Mouse (Mus musculus): ENCODE data around the gene Ccdc137. TPM values are rescaled to one million over a fixed set of nuclear protein-coding genes. Genes with fewer than 3 reads are reported as not detected.

Ccdc137 gene
- polyA plus RNA-seq, 1 experiment from 2014 or later = 25.0 TPM

- H3K4me2 ChIP-seq (replicated peaks; ENCODE audit: low read depth, low read length) = peak overlapping the region; percentile 4; the same call in 1 of the 2 replicates
- no peaks in the 10 kb centered on the region for H3K36me3 ChIP-seq (ENCODE audit: control insufficient read depth, insufficient read depth, low read length)
- 0 out of 2 replicates have a peak, but pooled peaks cover 4% of the 10 kb centered on the region for H3K4me1 ChIP-seq (replicated peaks; ENCODE audit: control insufficient read depth, insufficient read depth, low read length)
- H3K27ac ChIP-seq (ENCODE audit: low read depth, low read length) = no peak overlapping the region
- no peak overlapping the region for H3K4me3 ChIP-seq (ENCODE audit: low read depth, low read length)
- ATAC-seq (ENCODE audit: low FRiP score) (no peak), DNase-seq (ENCODE audit: low spot score) (no peak)
- H3K27me3 ChIP-seq (ENCODE audit: control insufficient read depth, insufficient read depth, low read length) = no peaks in the 10 kb centered on the region
- no peak overlapping the region for H3K9ac ChIP-seq (ENCODE audit: low read depth, low read length)
- 42% methylated on average over 4 of the region's 4 CpGs for WGBS
- no peaks in the 10 kb centered on the region for H3K9me3 ChIP-seq (ENCODE audit: control insufficient read depth, low read length)
Measured at GRCm38 (mm10) chr11:120509940-120510339, 52.0 kb downstream of the Ccdc137 start.

- Histone ChIP-seq H3K27ac (ENCODE audit: low read depth, low read length) (no peak overlapping the region), H3K36me3 (ENCODE audit: control insufficient read depth, insufficient read depth, low read length) (no peaks in the 10 kb centered on the region), H3K4me3 (ENCODE audit: low read depth, low read length) (no peak overlapping the region), H3K4me2 (replicated peaks; ENCODE audit: low read depth, low read length) (peak overlapping the region; percentile 4; the same call in 1 of the 2 replicates), H3K4me1 (replicated peaks; ENCODE audit: control insufficient read depth, insufficient read depth, low read length) (0 out of 2 replicates have a peak, but pooled peaks cover 4% of the 10 kb centered on the region), H3K27me3 (ENCODE audit: control insufficient read depth, insufficient read depth, low read length) (no peaks in the 10 kb centered on the region), H3K9me3 (ENCODE audit: control insufficient read depth, low read length) (no peaks in the 10 kb centered on the region), H3K9ac (ENCODE audit: low read depth, low read length) (peak overlapping the region; percentile 7; the same call in 1 of the 2 replicates)
- no peak for ATAC-seq (ENCODE audit: low FRiP score)
- WGBS = 6% methylated on average over 16 of the region's 16 CpGs
- DNase-seq (ENCODE audit: low spot score) = peak; percentile 20
Measured at GRCm38 (mm10) chr11:120510375-120511030, 52.6 kb downstream of the Ccdc137 start.

- no peak for ATAC-seq (ENCODE audit: low FRiP score)
- WGBS = 40% methylated on average over 6 of the region's 6 CpGs
Measured at GRCm38 (mm10) chr11:120512790-120513453, 55.0 kb downstream of the Ccdc137 start.

More at GRCm38 (mm10) chr11:120512790-120513453, 55.0 kb downstream of the Ccdc137 start:
- Histone ChIP-seq H3K27ac (ENCODE audit: low read depth, low read length) (no peak overlapping the region), H3K27me3 (ENCODE audit: control insufficient read depth, insufficient read depth, low read length) (no peaks in the 10 kb centered on the region), H3K9me3 (ENCODE audit: control insufficient read depth, low read length) (no peaks in the 10 kb centered on the region), H3K4me3 (ENCODE audit: low read depth, low read length) (no peak overlapping the region), H3K4me1 (replicated peaks; ENCODE audit: control insufficient read depth, insufficient read depth, low read length) (0 out of 2 replicates have a peak, but pooled peaks cover 4% of the 10 kb centered on the region), H3K9ac (ENCODE audit: low read depth, low read length) (no peak overlapping the region), H3K4me2 (replicated peaks; ENCODE audit: low read depth, low read length) (no peak overlapping the region), H3K36me3 (ENCODE audit: control insufficient read depth, insufficient read depth, low read length) (no peaks in the 10 kb centered on the region)
- DNase-seq (ENCODE audit: low spot score) = peak; percentile 57

Other genes starting within 250 kb of the Ccdc137 start
- 18.1 and 23.1 TPM in 2 replicates for gene Bahcc1, start 225.2 kb upstream of the Ccdc137 start, polyA plus RNA-seq (2014; fragmentation: Nextera tagmentation; extraction: Ambion mirVana)
- gene Actg1, start 109.6 kb upstream of the Ccdc137 start, polyA plus RNA-seq (2014; fragmentation: Nextera tagmentation; extraction: Ambion mirVana) = 3,592 and 3,665 TPM in 2 replicates
- gene Fscn2, start 96.6 kb upstream of the Ccdc137 start, polyA plus RNA-seq (2014; fragmentation: Nextera tagmentation; extraction: Ambion mirVana) = 1.1 and 1.5 TPM in 2 replicates
- gene Faap100, start 79.4 kb upstream of the Ccdc137 start, polyA plus RNA-seq (2014; fragmentation: Nextera tagmentation; extraction: Ambion mirVana) = 27.8 and 33.6 TPM in 2 replicates
- 37.5 and 40.3 TPM in 2 replicates for gene Nploc4, start 20.4 kb upstream of the Ccdc137 start, polyA plus RNA-seq (2014; fragmentation: Nextera tagmentation; extraction: Ambion mirVana)
- gene Tspan10, start 15.5 kb upstream of the Ccdc137 start, polyA plus RNA-seq (2014; fragmentation: Nextera tagmentation; extraction: Ambion mirVana) = not detected in 2 replicates
- 0.18 and 0.26 TPM in 2 replicates for gene Pde6g, start 4.6 kb upstream of the Ccdc137 start, polyA plus RNA-seq (2014; fragmentation: Nextera tagmentation; extraction: Ambion mirVana)
- gene Oxld1, start within 50 bp of the Ccdc137 start, polyA plus RNA-seq (2014; fragmentation: Nextera tagmentation; extraction: Ambion mirVana) = 11.9 and 13.1 TPM in 2 replicates
- gene Arl16, start 9.5 kb downstream of the Ccdc137 start, polyA plus RNA-seq (2014; fragmentation: Nextera tagmentation; extraction: Ambion mirVana) = 54.8 and 58.2 TPM in 2 replicates
- gene Mrpl12, start 26.5 kb downstream of the Ccdc137 start, polyA plus RNA-seq (2014; fragmentation: Nextera tagmentation; extraction: Ambion mirVana) = 139 and 141 TPM in 2 replicates
- 35.2 and 35.4 TPM in 2 replicates for gene Slc25a10, start 33.7 kb downstream of the Ccdc137 start, polyA plus RNA-seq (2014; fragmentation: Nextera tagmentation; extraction: Ambion mirVana)
- gene Gcgr, start 72.6 kb downstream of the Ccdc137 start, polyA plus RNA-seq (2014; fragmentation: Nextera tagmentation; extraction: Ambion mirVana) = 0.31 and 0.56 TPM in 2 replicates
- gene Mcrip1, start 91.6 kb downstream of the Ccdc137 start, polyA plus RNA-seq (2014; fragmentation: Nextera tagmentation; extraction: Ambion mirVana) = 245 and 256 TPM in 2 replicates
- not detected in 2 replicates for gene Ppp1r27, start 93.0 kb downstream of the Ccdc137 start, polyA plus RNA-seq (2014; fragmentation: Nextera tagmentation; extraction: Ambion mirVana)
- gene P4hb, start 115.1 kb downstream of the Ccdc137 start, polyA plus RNA-seq (2014; fragmentation: Nextera tagmentation; extraction: Ambion mirVana) = 504 and 527 TPM in 2 replicates
- 576 and 591 TPM in 2 replicates for gene Arhgdia, start 123.5 kb downstream of the Ccdc137 start, polyA plus RNA-seq (2014; fragmentation: Nextera tagmentation; extraction: Ambion mirVana)
- gene Alyref, start 140.2 kb downstream of the Ccdc137 start, polyA plus RNA-seq (2014; fragmentation: Nextera tagmentation; extraction: Ambion mirVana) = 686 and 764 TPM in 2 replicates
- gene Anapc11, start 140.3 kb downstream of the Ccdc137 start, polyA plus RNA-seq (2014; fragmentation: Nextera tagmentation; extraction: Ambion mirVana) = 195 TPM in 2 replicates
- 0.42 TPM in 1 of 2 replicates, not detected in the other for gene Npb, start 150.4 kb downstream of the Ccdc137 start, polyA plus RNA-seq (2014; fragmentation: Nextera tagmentation; extraction: Ambion mirVana)
- 104 and 105 TPM in 2 replicates for gene Pcyt2, start 159.8 kb downstream of the Ccdc137 start, polyA plus RNA-seq (2014; fragmentation: Nextera tagmentation; extraction: Ambion mirVana)
- gene Sirt7, start 167.1 kb downstream of the Ccdc137 start, polyA plus RNA-seq (2014; fragmentation: Nextera tagmentation; extraction: Ambion mirVana) = 33.2 and 36.6 TPM in 2 replicates
- 21.8 and 23.5 TPM in 2 replicates for gene Mafg, start 175.5 kb downstream of the Ccdc137 start, polyA plus RNA-seq (2014; fragmentation: Nextera tagmentation; extraction: Ambion mirVana)
- gene Pycr1, start 185.7 kb downstream of the Ccdc137 start, polyA plus RNA-seq (2014; fragmentation: Nextera tagmentation; extraction: Ambion mirVana) = 28.2 and 30.2 TPM in 2 replicates
- gene Myadml2, start 190.0 kb downstream of the Ccdc137 start, polyA plus RNA-seq (2014; fragmentation: Nextera tagmentation; extraction: Ambion mirVana) = 0.19 and 0.49 TPM in 2 replicates
- gene Notum, start 203.1 kb downstream of the Ccdc137 start, polyA plus RNA-seq (2014; fragmentation: Nextera tagmentation; extraction: Ambion mirVana) = 1.7 and 2.1 TPM in 2 replicates
- gene Aspscr1, start 214.9 kb downstream of the Ccdc137 start, polyA plus RNA-seq (2014; fragmentation: Nextera tagmentation; extraction: Ambion mirVana) = 117 and 122 TPM in 2 replicates

Data from hindbrain, embryonic 11.5 days (tissue).